ENCODE assay signal across 18 mouse cellular contexts in genomic region chr10:60344111-60344510, GRCm38 (mm10). TPM values are rescaled to one million over a fixed set of nuclear protein-coding genes. Genes with fewer than 3 reads are reported as not detected.
DNase-seq lines count a peak whose midpoint lies in the region; ATAC-seq lines count a peak whose summit lies in the region.
"Had no signal": no experiment of that assay in that cellular context is flagged by ENCODE, and none has a peak within 500 bp of the region (broad histone marks: within the 10 kb centered on the region; RNA-seq: fewer than 3 reads in every experiment).

No protein-coding gene starts in this region.

- H3K27me3 ChIP-seq in heart, embryonic 12.5 days (replicated peaks) = 0 out of 2 replicates have a peak, but pooled peaks cover 15% of the 10 kb centered on the region

- ATAC-seq in heart, embryonic 12.5 days (ENCODE audit: insufficient number of reproducible peaks, low FRiP score) = no peak
- ATAC-seq in granulocyte monocyte progenitor cell, adult 5-6 weeks (replicated peaks; ENCODE audit: poor library complexity, severe bottlenecking) = peak; percentile 70
- ATAC-seq in monocyte, adult 5-6 weeks (replicated peaks; ENCODE audit: insufficient number of reproducible peaks, low FRiP score, low TSS enrichment, poor library complexity, severe bottlenecking) = peak; percentile 76
- ATAC-seq: forebrain, postnatal 0 days had no signal

- WGBS in heart, embryonic 12.5 days = 61% methylated on average over 3 of the region's 3 CpGs

- no peak overlapping the region for H3K9ac ChIP-seq in heart, embryonic 12.5 days
- H3K9ac ChIP-seq: forebrain, postnatal 0 days; hindbrain, embryonic 14.5 days; midbrain, embryonic 12.5 days had no signal

- H3K9me3 ChIP-seq in heart, embryonic 12.5 days (replicated peaks) = no peaks in the 10 kb centered on the region
- H3K9me3 ChIP-seq: midbrain, embryonic 12.5 days had no signal

- no peak for DNase-seq in heart, postnatal 10 days
- DNase-seq in lung, postnatal 4 days = peak; percentile 37 to 63
- DNase-seq in lung, postnatal 14 days = no peak
- DNase-seq in thymus, postnatal 14 days = no peak
- DNase-seq in embryo, embryonic 10 days (ENCODE audit: low spot score) = no peak
- DNase-seq: cerebellum, adult 2 months; forebrain, postnatal 0 days; gastrocnemius, postnatal 36 days; kidney, adult 18-20 months; kidney, postnatal 36 days had no signal

- H3K4me1 ChIP-seq in heart, embryonic 12.5 days (replicated peaks) = peaks cover 39% of the 10 kb centered on the region

- H3K4me3 ChIP-seq in heart, embryonic 12.5 days = no peak overlapping the region
- H3K4me3 ChIP-seq: midbrain, embryonic 12.5 days had no signal

- H3K4me2 ChIP-seq in heart, embryonic 12.5 days = no peak overlapping the region
- H3K4me2 ChIP-seq: hindbrain, embryonic 14.5 days; midbrain, embryonic 12.5 days had no signal

- 0 out of 2 replicates have a peak overlapping the region, but pooled peaks have one; percentile 8 for H3K27ac ChIP-seq in heart, embryonic 12.5 days (ENCODE audit: poor library complexity, severe bottlenecking)
- H3K27ac ChIP-seq: hindbrain, embryonic 14.5 days; midbrain, embryonic 12.5 days had no signal

- H3K36me3 ChIP-seq in heart, embryonic 12.5 days = no peaks in the 10 kb centered on the region
- H3K36me3 ChIP-seq: midbrain, embryonic 12.5 days had no signal

- intact Hi-C loops in heart, postnatal 10 days (cut with DNase I) = no loop called here

RNA-seq across cellular contexts. Expression of gene Vsir, which starts 2.5 kb away (rescaled TPM):
- 1.8 TPM in 2 replicates for polyA plus RNA-seq in heart, embryonic 12.5 days (2016; fragmentation: Nextera tagmentation; extraction: Ambion mirVana)
- total RNA-seq in heart, postnatal 10 days (2021) = 10 to 100 TPM; 20.4 to 27.3 TPM
- 45.9 and 57.9 TPM in 2 replicates for total RNA-seq in granulocyte monocyte progenitor cell, adult 5-6 weeks (2014; fragmentation: Nextera tagmentation)
- total RNA-seq in granulocyte monocyte progenitor cell, adult 5-6 weeks (2017) = 108 and 143 TPM in 2 replicates
- total RNA-seq in monocyte, adult 5-6 weeks (2017) = 223 to 337 TPM (median 251 TPM) in 3 replicates

RNA-seq across cellular contexts. Expression of gene Gm17455, which starts 55.4 kb away (rescaled TPM):
- polyA plus RNA-seq in heart, embryonic 12.5 days (2016; fragmentation: Nextera tagmentation; extraction: Ambion mirVana) = 0.20 and 0.31 TPM in 2 replicates
- not detected for total RNA-seq in heart, postnatal 10 days (2021)
- not detected in 2 replicates for total RNA-seq in granulocyte monocyte progenitor cell, adult 5-6 weeks (2014; fragmentation: Nextera tagmentation)
- not detected in 2 replicates for total RNA-seq in granulocyte monocyte progenitor cell, adult 5-6 weeks (2017)
- total RNA-seq in monocyte, adult 5-6 weeks (2017) = not detected in 3 replicates
- total RNA-seq: adrenal gland, adult 18-20 months; gastrocnemius, postnatal 36 days had no signal
- polyA plus RNA-seq: C2C12; heart, embryonic 14.5 days had no signal

Comparison
In these comparisons a context has a peak if more than half of its experiments do, and no peak if none do; other contexts are left out.
1. DNase-seq: peak in lung, postnatal 4 days (2 of 2); none in heart, postnatal 10 days (0 of 2), lung, postnatal 14 days (single experiment), thymus, postnatal 14 days (single experiment) and embryo, embryonic 10 days (single experiment).